Mouse (Mus musculus): Measurements from ENCODE around the gene Rbbp8nl. TPM values are rescaled to one million over a fixed set of nuclear protein-coding genes. Genes with fewer than 3 reads are reported as not detected.

The Rbbp8nl gene
- polyA plus RNA-seq, 1 experiment: 0.36 TPM

DNA sequence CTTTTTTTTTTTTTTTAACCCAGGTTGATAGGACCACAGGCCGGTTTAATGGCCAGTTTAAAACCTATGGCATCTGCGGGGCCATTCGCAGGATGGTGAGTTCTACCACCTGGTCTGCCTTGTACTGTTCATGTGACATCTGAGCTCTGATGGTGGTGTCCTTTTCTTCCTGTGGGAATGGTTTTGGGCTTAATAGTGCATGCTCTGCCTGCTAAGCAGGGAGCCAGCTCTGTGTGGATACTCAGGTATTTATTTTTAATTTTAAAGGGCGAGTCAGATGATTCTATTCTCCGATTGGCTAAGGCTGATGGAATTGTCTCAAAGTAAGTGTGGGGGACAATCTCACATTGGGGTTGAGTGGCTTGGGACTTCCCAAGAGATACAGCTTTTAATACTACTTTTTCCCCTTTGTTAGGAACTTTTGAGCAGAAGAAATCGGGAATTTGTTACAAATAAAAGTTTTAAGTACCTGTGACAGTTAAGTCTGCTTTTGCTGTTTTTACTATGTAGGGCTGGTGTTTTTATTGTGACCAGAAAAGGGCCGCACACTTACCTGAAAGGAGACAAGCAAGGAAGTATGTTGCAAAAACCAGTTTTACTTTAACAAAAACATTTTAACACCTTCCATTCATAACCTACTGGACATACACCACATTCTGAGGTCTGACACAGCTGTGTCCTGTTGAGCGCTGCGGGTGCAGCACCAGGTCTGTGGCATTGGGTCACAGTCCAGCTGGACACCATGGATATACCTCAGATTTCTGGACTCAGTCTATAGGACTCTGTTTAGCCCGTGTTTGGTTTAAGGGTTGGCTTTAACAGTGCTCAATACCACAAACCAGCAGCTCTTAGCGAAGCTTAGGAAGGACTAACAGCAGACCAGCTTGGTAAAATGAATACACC is 31.5 kb downstream of the Rbbp8nl start:
- no peaks in the 10 kb centered on the region for H3K27me3 ChIP-seq (ENCODE audit: control insufficient read depth, insufficient read depth, low read length)
- TF ChIP-seq POLR2A (IDR thresholded peaks at IDR 0.05; ENCODE audit: control insufficient read depth, extremely low read depth, insufficient read depth, low read length, poor library complexity): no peak
- no peak for TF ChIP-seq CTCF (IDR thresholded peaks at IDR 0.05; ENCODE audit: borderline replicate concordance, control insufficient read depth, extremely low read depth, insufficient read depth, low read length, poor library complexity)
- no peak overlapping the region for H3K27ac ChIP-seq (ENCODE audit: control insufficient read depth, insufficient read depth, low read length)
- H3K36me3 ChIP-seq (ENCODE audit: control insufficient read depth, insufficient read depth, low read length): peaks cover 18% of the 10 kb centered on the region; the same call in 1 of the 2 replicates
- DNase-seq: no peak
- H3K4me1 ChIP-seq (replicated peaks; ENCODE audit: control insufficient read depth, insufficient read depth, low read length): peaks cover 11% of the 10 kb centered on the region
- peak overlapping the region; percentile 86 for H3K4me3 ChIP-seq (ENCODE audit: control insufficient read depth, insufficient read depth, low read length)
- WGBS: 63% methylated on average over 11 of the region's 11 CpGs

- WGBS: under 1% methylated on average over 38 of the region's 38 CpGs
- H3K4me1 ChIP-seq (replicated peaks; ENCODE audit: control insufficient read depth, insufficient read depth, low read length): peaks cover 11% of the 10 kb centered on the region
- H3K4me3 ChIP-seq (ENCODE audit: control insufficient read depth, insufficient read depth, low read length): peak within 1 kb of the TSS; percentile 93
- 0 out of 2 replicates have a peak within 1 kb of the TSS, but pooled peaks have one; percentile 4 for H3K27ac ChIP-seq (ENCODE audit: control insufficient read depth, insufficient read depth, low read length)
- peaks cover 18% of the 10 kb centered on the region; the same call in 1 of the 2 replicates for H3K36me3 ChIP-seq (ENCODE audit: control insufficient read depth, insufficient read depth, low read length)
- H3K27me3 ChIP-seq (ENCODE audit: control insufficient read depth, insufficient read depth, low read length): no peaks in the 10 kb centered on the region
- peak; percentile 96 for DNase-seq
- TF ChIP-seq POLR2A (IDR thresholded peaks at IDR 0.05; ENCODE audit: control insufficient read depth, extremely low read depth, insufficient read depth, low read length, poor library complexity) (no peak), CTCF (IDR thresholded peaks at IDR 0.05; ENCODE audit: borderline replicate concordance, control insufficient read depth, extremely low read depth, insufficient read depth, low read length, poor library complexity) (0 out of 2 replicates have a peak, but pooled peaks have one; percentile 15)
These were observed 32.6 kb downstream of the Rbbp8nl start, which contains the start of gene Rps21 for GRCm38 (mm10) chr2:180257001-180257521. Gene Rps21 (plus strand): TSS chr2:180257377.

DNA sequence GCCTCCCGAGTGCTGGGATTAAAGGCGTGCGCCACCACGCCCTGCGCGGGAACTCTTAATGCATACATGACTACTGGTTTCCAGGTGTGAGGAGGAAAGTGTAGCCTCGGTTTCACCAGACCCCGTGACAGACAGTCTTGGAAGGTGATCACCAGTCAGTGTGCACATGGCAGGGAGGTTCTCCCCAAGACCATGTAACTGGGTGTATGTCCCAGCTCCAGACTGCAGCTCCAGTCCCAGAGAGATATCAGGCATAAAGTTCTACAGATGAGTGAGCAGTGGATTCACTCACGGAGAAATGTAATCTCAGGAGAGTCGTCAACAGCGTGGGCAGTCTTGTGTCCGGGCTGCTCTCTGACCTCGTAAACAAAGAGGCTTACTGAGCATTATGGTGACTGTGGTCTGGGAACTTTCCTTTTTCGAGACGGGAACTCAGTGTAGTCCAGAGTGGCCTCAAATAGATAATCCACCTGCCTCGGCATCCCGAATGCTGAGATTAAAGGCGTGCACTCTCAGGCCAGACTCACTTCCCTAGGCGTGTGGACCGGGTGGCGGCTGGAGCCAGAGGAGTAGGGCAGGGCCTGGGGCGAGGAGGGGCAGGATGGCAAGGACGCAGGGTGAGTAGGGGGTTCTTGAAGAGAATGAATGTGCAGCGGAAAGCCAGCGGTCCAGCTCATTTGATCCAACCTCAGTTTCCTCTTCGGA is 33.2 kb downstream of the Rbbp8nl start:
- Histone ChIP-seq H3K27ac (ENCODE audit: control insufficient read depth, insufficient read depth, low read length) (0 out of 2 replicates have a peak overlapping the region, but pooled peaks have one; percentile 4), H3K4me1 (replicated peaks; ENCODE audit: control insufficient read depth, insufficient read depth, low read length) (peaks cover 11% of the 10 kb centered on the region), H3K27me3 (ENCODE audit: control insufficient read depth, insufficient read depth, low read length) (no peaks in the 10 kb centered on the region), H3K4me3 (ENCODE audit: control insufficient read depth, insufficient read depth, low read length) (peak overlapping the region; percentile 93), H3K36me3 (ENCODE audit: control insufficient read depth, insufficient read depth, low read length) (peaks cover 18% of the 10 kb centered on the region; the same call in 1 of the 2 replicates)
- DNase-seq: no peak
- 22% methylated on average over 26 of the region's 26 CpGs for WGBS
- TF ChIP-seq CTCF (IDR thresholded peaks at IDR 0.05; ENCODE audit: borderline replicate concordance, control insufficient read depth, extremely low read depth, insufficient read depth, low read length, poor library complexity): no peak
- no peak for TF ChIP-seq POLR2A (IDR thresholded peaks at IDR 0.05; ENCODE audit: control insufficient read depth, extremely low read depth, insufficient read depth, low read length, poor library complexity)

DNA sequence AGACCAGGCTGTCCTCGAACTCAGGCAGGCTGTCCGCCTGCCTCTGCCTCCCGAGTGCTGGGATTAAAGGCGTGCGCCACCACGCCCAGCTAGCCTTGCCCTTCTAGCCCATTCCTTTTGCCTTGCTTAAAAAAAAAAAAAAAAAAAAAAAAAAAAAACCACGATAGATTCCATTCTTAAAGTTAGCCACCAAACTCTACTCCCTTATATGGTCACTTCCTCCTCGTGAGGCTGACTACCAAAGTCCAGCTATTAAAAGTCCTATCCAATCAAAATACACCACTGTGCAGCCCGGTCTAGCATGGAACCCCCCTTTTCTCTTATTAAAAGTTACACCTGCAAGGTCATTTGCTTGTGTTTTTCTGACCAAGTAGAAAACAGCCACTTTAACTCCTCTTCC is 34.0 kb downstream of the Rbbp8nl start:
- no peak for DNase-seq
- H3K4me1 ChIP-seq (replicated peaks; ENCODE audit: control insufficient read depth, insufficient read depth, low read length): peaks cover 11% of the 10 kb centered on the region
- peaks cover 14% of the 10 kb centered on the region; the same call in 1 of the 2 replicates for H3K36me3 ChIP-seq (ENCODE audit: control insufficient read depth, insufficient read depth, low read length)
- no peaks in the 10 kb centered on the region for H3K27me3 ChIP-seq (ENCODE audit: control insufficient read depth, insufficient read depth, low read length)
- no peak for TF ChIP-seq CTCF (IDR thresholded peaks at IDR 0.05; ENCODE audit: borderline replicate concordance, control insufficient read depth, extremely low read depth, insufficient read depth, low read length, poor library complexity)
- no peak for TF ChIP-seq POLR2A (IDR thresholded peaks at IDR 0.05; ENCODE audit: control insufficient read depth, extremely low read depth, insufficient read depth, low read length, poor library complexity)
- no peak overlapping the region for H3K27ac ChIP-seq (ENCODE audit: control insufficient read depth, insufficient read depth, low read length)
- WGBS: 75% methylated on average over 9 of the region's 9 CpGs
- H3K4me3 ChIP-seq (ENCODE audit: control insufficient read depth, insufficient read depth, low read length): no peak overlapping the region

DNA sequence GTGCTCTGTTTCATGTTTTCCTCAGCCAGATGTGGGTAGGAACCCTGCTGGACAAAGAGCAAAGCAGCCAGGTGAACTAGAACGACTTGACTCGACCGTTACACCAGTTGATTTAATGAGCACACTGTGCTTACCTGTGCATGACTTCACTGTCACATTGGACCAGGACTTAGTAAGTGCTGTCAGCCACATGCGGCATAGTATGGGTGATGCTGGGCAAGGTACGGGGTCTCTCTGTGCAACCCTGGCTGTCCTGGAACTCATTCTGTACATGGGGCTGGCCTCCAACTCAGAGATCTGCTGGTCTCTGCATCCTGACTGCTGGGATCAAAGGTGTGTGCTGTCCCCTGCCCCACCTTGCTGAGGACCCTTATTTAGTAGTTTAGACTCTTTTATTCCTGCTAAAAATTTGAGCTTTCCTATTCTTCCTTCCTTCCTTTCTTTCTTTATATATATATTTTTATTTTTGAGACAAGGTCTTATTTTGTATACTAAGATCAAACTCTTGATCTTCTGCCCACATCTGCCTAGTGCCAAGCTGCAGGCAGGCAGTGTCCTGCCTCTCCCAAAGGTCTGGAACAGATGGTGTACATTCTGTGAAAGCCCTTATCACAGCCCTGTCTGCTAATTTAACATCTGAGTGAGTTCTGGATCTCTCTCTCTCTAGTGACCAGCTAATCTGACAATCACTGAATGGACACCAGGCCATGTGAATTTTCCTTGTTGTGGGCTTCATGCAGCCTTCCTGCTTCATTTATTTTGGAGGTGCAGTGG is 35.1 kb downstream of the Rbbp8nl start:
- no peak overlapping the region for H3K4me3 ChIP-seq (ENCODE audit: control insufficient read depth, insufficient read depth, low read length)
- 96% methylated on average over 5 of the region's 5 CpGs for WGBS
- H3K36me3 ChIP-seq (ENCODE audit: control insufficient read depth, insufficient read depth, low read length): peaks cover 10% of the 10 kb centered on the region; the same call in 1 of the 2 replicates
- peaks cover 11% of the 10 kb centered on the region for H3K4me1 ChIP-seq (replicated peaks; ENCODE audit: control insufficient read depth, insufficient read depth, low read length)
- H3K27me3 ChIP-seq (ENCODE audit: control insufficient read depth, insufficient read depth, low read length): no peaks in the 10 kb centered on the region
- DNase-seq: no peak
- TF ChIP-seq POLR2A (IDR thresholded peaks at IDR 0.05; ENCODE audit: control insufficient read depth, extremely low read depth, insufficient read depth, low read length, poor library complexity) (no peak), CTCF (IDR thresholded peaks at IDR 0.05; ENCODE audit: borderline replicate concordance, control insufficient read depth, extremely low read depth, insufficient read depth, low read length, poor library complexity) (no peak)
- no peak overlapping the region for H3K27ac ChIP-seq (ENCODE audit: control insufficient read depth, insufficient read depth, low read length)
